Mouse (Mus musculus): Measurements from ENCODE around the gene Ermap.

- TF ChIP-seq CTCF (IDR thresholded peaks at IDR 0.05; ENCODE audit: low read depth, low read length) (no peak), POLR2A (IDR thresholded peaks at IDR 0.05; ENCODE audit: extremely low read depth, insufficient read depth, low read length) (no peak)
Measured at GRCm38 (mm10) chr4:119226751-119227150, 36.9 kb upstream of the Ermap start.
